Mouse (Mus musculus): Measurements from ENCODE around the gene Nap1l2. TPM values are rescaled to one million over a fixed set of nuclear protein-coding genes. Genes with fewer than 3 reads are reported as not detected.

Gene Nap1l2
- total RNA-seq (2023): not detected in 4 replicates

GRCm38 (mm10) chrX:103186431-103186786, at the start of gene Nap1l2:
Gene Nap1l2, minus strand, starts transcription at chrX:103186640.

Other genes starting within 250 kb of the Nap1l2 start
- not detected in 4 replicates for gene Cdx4, start 134.8 kb upstream of the Nap1l2 start, total RNA-seq (2023)
- gene Chic1, start 169.8 kb upstream of the Nap1l2 start, total RNA-seq (2023): 1.4 to 1.7 TPM (median 1.6 TPM) in 4 replicates
- not detected in 4 replicates for gene Tsx, start 227.8 kb upstream of the Nap1l2 start, total RNA-seq (2023)
- gene Gm26992, start 235.4 kb upstream of the Nap1l2 start, total RNA-seq (2023): not detected in 4 replicates

Data from B cell, adult 62 days (primary cell).